Comparison of ENCODE assay signal across 19 mouse cellular contexts in the genomic region with DNA sequence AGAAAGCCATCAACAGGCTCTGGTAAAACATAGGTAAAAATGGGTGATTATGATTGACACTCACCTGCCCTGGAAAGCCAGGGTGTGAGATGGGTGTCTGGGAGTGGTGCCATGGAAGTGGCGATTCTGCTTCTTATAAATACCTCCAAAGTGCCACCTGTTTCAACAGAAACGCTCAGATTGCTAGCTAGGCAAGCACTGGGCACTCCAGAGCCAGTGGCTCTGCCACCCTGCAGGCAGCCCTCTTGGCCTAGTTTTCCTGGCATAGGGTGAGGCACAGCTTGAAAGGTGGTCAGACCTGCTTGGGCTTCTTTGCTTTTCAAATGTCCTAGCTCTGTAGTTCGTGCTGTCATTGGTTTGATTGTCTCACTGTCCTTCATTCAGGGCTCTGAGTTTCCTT. TPM values are rescaled to one million over a fixed set of nuclear protein-coding genes. Genes with fewer than 3 reads are reported as not detected.
A peak's percentile ranks its signal among the peaks of the same experiment; 100 is the strongest.
DNase-seq lines count a peak whose midpoint lies in the region.
"Had no signal": no experiment of that assay in that cellular context is flagged by ENCODE, and none has a peak within 500 bp of the region (broad histone marks: within the 10 kb centered on the region; RNA-seq: fewer than 3 reads in every experiment).

No protein-coding gene starts in this region.

- peak; percentile 3 for DNase-seq in urinary bladder, postnatal 25 days (ENCODE audit: low spot score)
- DNase-seq in urinary bladder, adult 2 months (ENCODE audit: low spot score), result no peak
- peak; percentile 74 for DNase-seq in cerebellum, adult 9-11 months
- DNase-seq in lung, postnatal 14 days, result peak; percentile 19
- DNase-seq in natural killer cell, adult 2 months (ENCODE audit: low spot score in 2 of 2), result no peak
- no peak for DNase-seq in adrenal gland, adult 2 months
- no peak for DNase-seq in spleen, adult 18-20 months
- DNase-seq: gastrocnemius, postnatal 14 days; heart, postnatal 36 days; kidney, adult 9 months; kidney, postnatal 36 days; left cerebral cortex, postnatal 4 days; liver; liver, postnatal 0 days; right cerebral cortex, postnatal 25 days; thymus, postnatal 25 days had no signal

RNA-seq across cellular contexts. Expression of gene Shh, which starts 53.0 kb away (rescaled TPM):
- polyA plus RNA-seq in urinary bladder, adult 2 months (2012; rRNA removed), result 68.3 and 70.7 TPM in 2 replicates
- 10 to 100 TPM; 10.4 to 19.4 TPM for total RNA-seq in adrenal gland, adult 2 months (2021)
- 33.1 and 55.6 TPM in 2 replicates for polyA plus RNA-seq in adrenal gland, adult 2 months (2012; rRNA removed)
- total RNA-seq: gastrocnemius, postnatal 14 days; heart, adult 2 months; heart, postnatal 36 days; neutrophil, adult 5-6 weeks had no signal
- polyA plus RNA-seq: heart, adult 2 months; heart, embryonic 14.5 days; liver, postnatal 0 days had no signal

Comparison
In these comparisons a context has a peak if more than half of its experiments do, and no peak if none do; other contexts are left out.
1. DNase-seq: peak in urinary bladder, postnatal 25 days (single experiment), cerebellum, adult 9-11 months (single experiment) and lung, postnatal 14 days (single experiment); none in urinary bladder, adult 2 months (single experiment), natural killer cell, adult 2 months (0 of 2), adrenal gland, adult 2 months (single experiment) and spleen, adult 18-20 months (0 of 2).